Mouse (Mus musculus) bone marrow macrophage, adult 2 months (primary cell): Measurements from ENCODE around the gene Asrgl1.

Source experiments
- CTCF ChIP-seq: IDR thresholded peaks from 2 replicates; pipeline ENCODE4 v1.5.1; 2012; ENCODE audit warnings: low read depth, mild to moderate bottlenecking, low read length, moderate library complexity
- POLR2A ChIP-seq: IDR thresholded peaks from 2 replicates; pipeline ENCODE4 v1.6.1; 2012; ENCODE audit warnings: mild to moderate bottlenecking, low read depth, low read length, borderline replicate concordance

GRCm38 (mm10) chr19:9097441-9097840, 38.0 kb downstream of the Asrgl1 start:
- TF ChIP-seq CTCF (no peak), POLR2A (no peak)
